Mouse (Mus musculus): ENCODE results near the gene Htt. TPM values are rescaled to one million over a fixed set of nuclear protein-coding genes. Genes with fewer than 3 reads are reported as not detected.
"Not testable (repeated sequence)": the region's sequence is repeated elsewhere in the genome, so short reads cannot be mapped to it uniquely, and the experiment has no call there.

Htt gene
- polyA plus RNA-seq, 1 experiment from 2014 or later, result 4.8 TPM

- Histone ChIP-seq H3K9me3 (replicated peaks) (no peaks in the 10 kb centered on the region), H3K4me3 (replicated peaks) (no peak overlapping the region), H3K27ac (no peak overlapping the region), H3K4me1 (replicated peaks) (peaks cover 18% of the 10 kb centered on the region), H3K9ac (no peak overlapping the region), H3K36me3 (no peaks in the 10 kb centered on the region), H3K27me3 (no peaks in the 10 kb centered on the region), H3K4me2 (no peak overlapping the region)
- 59% methylated on average over 2 of the region's 2 CpGs for WGBS (ENCODE audit: insufficient replicate concordance)
- no peak for ATAC-seq (ENCODE audit: low read depth)
- DNase-seq, result no peak
These were observed 11.9 kb downstream of the Htt start for GRCm38 (mm10) chr5:34773392-34773791.

DNA sequence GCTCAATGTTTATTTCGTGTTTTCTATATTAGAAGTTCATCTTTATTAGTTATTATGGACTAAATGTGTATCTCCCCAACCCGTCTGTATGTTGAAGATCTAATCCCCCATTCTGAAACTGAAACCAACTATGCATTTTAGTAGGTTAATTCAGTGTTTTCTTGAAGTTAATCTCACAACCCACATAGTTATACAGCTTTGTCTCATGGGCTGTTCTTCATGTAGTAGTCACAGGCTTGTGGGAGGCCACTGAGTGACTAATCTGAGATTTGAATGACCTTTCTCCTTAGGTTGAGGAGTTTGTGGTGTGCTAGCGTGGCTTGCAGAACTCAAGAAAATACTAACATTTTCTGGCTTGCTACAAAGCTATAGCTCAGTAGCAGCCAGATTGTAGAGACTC lies 23.5 kb downstream of the Htt start:
- DNase-seq (no peak), ATAC-seq (ENCODE audit: low read depth) (no peak)
- no peaks in the 10 kb centered on the region for H3K9me3 ChIP-seq (replicated peaks)
- H3K4me3 ChIP-seq (replicated peaks), result no peak overlapping the region
- no peaks in the 10 kb centered on the region for H3K27me3 ChIP-seq
- no peak overlapping the region for H3K27ac ChIP-seq
- no peak overlapping the region for H3K4me2 ChIP-seq
- peaks cover 36% of the 10 kb centered on the region for H3K36me3 ChIP-seq
- peaks cover 4% of the 10 kb centered on the region; the same call in 1 of the 2 replicates for H3K4me1 ChIP-seq (replicated peaks)
- H3K9ac ChIP-seq, result no peak overlapping the region
- WGBS (ENCODE audit: insufficient replicate concordance), result 79% methylated on average over 3 of the region's 3 CpGs

GRCm38 (mm10) chr5:34791141-34791540 lies 29.6 kb downstream of the Htt start:
- Histone ChIP-seq H3K9ac (no peak overlapping the region), H3K4me3 (replicated peaks) (no peak overlapping the region), H3K27ac (no peak overlapping the region), H3K9me3 (replicated peaks) (no peaks in the 10 kb centered on the region), H3K4me1 (replicated peaks) (0 out of 2 replicates have a peak, but pooled peaks cover 4% of the 10 kb centered on the region), H3K27me3 (no peaks in the 10 kb centered on the region), H3K36me3 (peaks cover 59% of the 10 kb centered on the region), H3K4me2 (no peak overlapping the region)
- no peak for DNase-seq
- ATAC-seq (ENCODE audit: low read depth), result no peak
- WGBS (ENCODE audit: insufficient replicate concordance), result 54% methylated on average over 2 of the region's 2 CpGs

- Histone ChIP-seq H3K9me3 (replicated peaks) (no peaks in the 10 kb centered on the region), H3K4me1 (replicated peaks) (peaks cover 21% of the 10 kb centered on the region), H3K36me3 (peaks cover 65% of the 10 kb centered on the region), H3K27ac (peak overlapping the region; percentile 82), H3K4me2 (peak overlapping the region; percentile 30), H3K4me3 (replicated peaks) (no peak overlapping the region), H3K9ac (no peak overlapping the region), H3K27me3 (no peaks in the 10 kb centered on the region)
- WGBS (ENCODE audit: insufficient replicate concordance), result 39% methylated on average over 5 of the region's 5 CpGs
- peak; percentile 92 for ATAC-seq (ENCODE audit: low read depth)
- peak; percentile 47 for DNase-seq
These were observed 38.9 kb downstream of the Htt start for GRCm38 (mm10) chr5:34800292-34800953.

- Histone ChIP-seq H3K4me1 (replicated peaks) (peaks cover 6% of the 10 kb centered on the region), H3K9ac (no peak overlapping the region), H3K36me3 (peaks cover 60% of the 10 kb centered on the region), H3K27ac (no peak overlapping the region), H3K27me3 (no peaks in the 10 kb centered on the region), H3K9me3 (replicated peaks) (no peaks in the 10 kb centered on the region), H3K4me3 (replicated peaks) (no peak overlapping the region), H3K4me2 (no peak overlapping the region)
- DNase-seq, result no peak
- WGBS (ENCODE audit: insufficient replicate concordance), result 93% methylated on average over 1 of the region's 1 CpGs
- ATAC-seq (ENCODE audit: low read depth), result no peak
These were observed 44.5 kb downstream of the Htt start for GRCm38 (mm10) chr5:34806038-34806437.

GRCm38 (mm10) chr5:34822431-34823149 lies 61.0 kb downstream of the Htt start:
- H3K4me2 ChIP-seq, result no peak overlapping the region
- H3K27me3 ChIP-seq, result no peaks in the 10 kb centered on the region
- no peak for DNase-seq
- peaks cover 66% of the 10 kb centered on the region for H3K36me3 ChIP-seq
- WGBS (ENCODE audit: insufficient replicate concordance), result 88% methylated on average over 3 of the region's 3 CpGs
- H3K9ac ChIP-seq, result no peak overlapping the region
- H3K4me3 ChIP-seq (replicated peaks), result no peak overlapping the region
- H3K4me1 ChIP-seq (replicated peaks), result no peaks in the 10 kb centered on the region
- ATAC-seq (ENCODE audit: low read depth), result no peak
- no peaks in the 10 kb centered on the region for H3K9me3 ChIP-seq (replicated peaks)
- no peak overlapping the region for H3K27ac ChIP-seq

DNA sequence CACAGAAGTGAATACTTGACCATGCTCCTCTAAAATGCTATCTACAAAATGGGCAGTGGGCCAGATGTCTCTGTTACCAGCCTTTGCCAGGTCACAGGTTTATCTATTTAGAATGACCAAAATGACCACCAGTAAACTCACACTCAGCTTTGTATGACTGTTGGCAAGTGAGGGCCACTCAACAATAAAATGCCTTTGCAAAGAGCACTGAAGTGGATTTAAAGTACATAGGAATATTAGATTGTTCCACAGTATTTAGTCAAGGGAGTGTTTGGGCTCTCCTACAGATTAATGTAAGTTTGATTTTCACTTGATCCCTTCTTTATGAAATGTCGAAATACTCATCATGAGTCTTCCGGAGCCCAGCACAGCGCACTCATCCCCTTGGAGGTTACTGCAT lies 92.5 kb downstream of the Htt start:
- Histone ChIP-seq H3K4me1 (replicated peaks) (no peaks in the 10 kb centered on the region), H3K4me3 (replicated peaks) (no peak overlapping the region), H3K4me2 (no peak overlapping the region), H3K9me3 (replicated peaks) (no peaks in the 10 kb centered on the region), H3K27me3 (no peaks in the 10 kb centered on the region), H3K9ac (no peak overlapping the region), H3K36me3 (peaks cover 49% of the 10 kb centered on the region), H3K27ac (no peak overlapping the region)
- no peak for DNase-seq
- no peak for ATAC-seq (ENCODE audit: low read depth)
- 92% methylated on average over 3 of the region's 3 CpGs for WGBS (ENCODE audit: insufficient replicate concordance)

GRCm38 (mm10) chr5:34865367-34865766 lies 103.8 kb downstream of the Htt start:
- H3K27me3 ChIP-seq, result no peaks in the 10 kb centered on the region
- ATAC-seq (ENCODE audit: low read depth) (peak; percentile 99), DNase-seq (peak; percentile 40)
- 35% methylated on average over 5 of the region's 5 CpGs for WGBS (ENCODE audit: insufficient replicate concordance)
- H3K9me3 ChIP-seq (replicated peaks), result no peaks in the 10 kb centered on the region
- H3K4me1 ChIP-seq (replicated peaks), result peaks cover 20% of the 10 kb centered on the region
- H3K4me3 ChIP-seq (replicated peaks), result no peak overlapping the region
- peak overlapping the region; percentile 20; the same call in 1 of the 2 replicates for H3K27ac ChIP-seq
- H3K4me2 ChIP-seq, result no peak overlapping the region
- H3K9ac ChIP-seq, result no peak overlapping the region
- H3K36me3 ChIP-seq, result peaks cover 70% of the 10 kb centered on the region

DNA sequence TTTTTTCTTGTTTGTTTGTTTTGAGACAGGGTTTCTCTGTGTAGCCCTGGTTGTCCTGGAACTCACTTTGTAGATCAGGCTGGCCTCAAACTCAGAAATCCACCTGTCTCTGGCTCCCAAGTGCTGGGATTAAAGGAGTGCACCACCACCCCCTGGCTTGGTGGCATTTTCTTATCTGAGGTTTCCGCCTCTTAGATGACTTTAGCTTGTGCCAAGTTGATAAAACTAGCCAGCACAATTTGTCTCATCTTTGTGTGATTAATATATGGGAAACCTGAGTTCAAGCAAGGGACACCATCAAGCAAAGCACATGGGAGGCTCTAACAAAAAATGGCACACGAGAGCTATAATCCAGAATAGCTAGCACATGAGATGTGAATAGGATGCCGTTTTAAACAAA lies 118.8 kb downstream of the Htt start:
- WGBS (ENCODE audit: insufficient replicate concordance), result 47% methylated on average over 3 of the region's 3 CpGs
- Histone ChIP-seq H3K4me2 (peak overlapping the region; percentile 39; the same call in 1 of the 2 replicates), H3K27ac (peak overlapping the region; percentile 96), H3K36me3 (peaks cover 72% of the 10 kb centered on the region), H3K4me1 (replicated peaks) (peaks cover 36% of the 10 kb centered on the region)
- H3K9ac ChIP-seq; H3K9me3 ChIP-seq (replicated peaks); H3K27me3 ChIP-seq; H3K4me3 ChIP-seq (replicated peaks): not testable (repeated sequence)
- ATAC-seq (ENCODE audit: low read depth), result peak; percentile 30; the same call in 1 of the 2 replicates
- peak; percentile 45 for DNase-seq

DNA sequence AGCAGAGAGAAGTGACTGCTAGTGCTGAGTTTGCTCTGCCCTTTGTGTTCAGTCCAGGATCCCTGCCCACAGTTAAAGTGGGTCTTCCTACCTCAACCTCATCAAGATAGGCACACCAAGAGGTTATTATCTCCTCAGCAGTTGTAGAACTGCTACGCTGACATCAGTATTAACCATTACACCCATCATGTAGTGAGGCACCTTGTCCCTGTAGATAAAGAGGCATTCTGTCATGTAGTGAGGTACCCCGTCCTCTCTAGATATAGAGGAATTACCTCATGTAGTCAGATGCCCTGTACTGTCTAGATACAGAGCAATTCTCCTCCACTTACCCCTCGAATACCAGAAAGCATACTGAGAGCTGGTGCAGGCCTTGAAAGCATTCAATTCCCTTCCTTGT lies 119.5 kb downstream of the Htt start:
- Histone ChIP-seq H3K9ac (peak overlapping the region; percentile 57), H3K27me3 (no peaks in the 10 kb centered on the region), H3K4me3 (replicated peaks) (0 out of 2 replicates have a peak overlapping the region, but pooled peaks have one; percentile 5), H3K27ac (peak overlapping the region; percentile 96), H3K36me3 (peaks cover 68% of the 10 kb centered on the region), H3K4me2 (peak overlapping the region; percentile 39), H3K4me1 (replicated peaks) (peaks cover 36% of the 10 kb centered on the region), H3K9me3 (replicated peaks) (no peaks in the 10 kb centered on the region)
- DNase-seq, result peak; percentile 64
- ATAC-seq (ENCODE audit: low read depth), result peak; percentile 100
- 17% methylated on average over 3 of the region's 3 CpGs for WGBS (ENCODE audit: insufficient replicate concordance)

- Histone ChIP-seq H3K4me1 (replicated peaks) (peaks cover 29% of the 10 kb centered on the region), H3K9me3 (replicated peaks) (no peaks in the 10 kb centered on the region), H3K27me3 (no peaks in the 10 kb centered on the region), H3K4me3 (replicated peaks) (no peak overlapping the region), H3K4me2 (no peak overlapping the region), H3K36me3 (peaks cover 71% of the 10 kb centered on the region), H3K9ac (no peak overlapping the region), H3K27ac (no peak overlapping the region)
- 80% methylated on average over 3 of the region's 3 CpGs for WGBS (ENCODE audit: insufficient replicate concordance)
- no peak for ATAC-seq (ENCODE audit: low read depth)
- DNase-seq, result no peak
These were observed 123.7 kb downstream of the Htt start for GRCm38 (mm10) chr5:34885250-34885649.
